Mouse (Mus musculus): ENCODE measurements at regions not wholly inside any gene's neighbourhood (a gene's known extent, or its start where the extent isn't known, plus 50 kb on each side); places are given as distances from the start of the nearest gene placed in this dataset.

GRCm38 (mm10) chr2:115172111-115172510 lies 409.4 kb upstream of the BC052040 start:
- Histone ChIP-seq H3K27me3 (ENCODE audit: control insufficient read depth in 1 of 2, insufficient read depth in 2 of 2, low read length in 2 of 2) (no peaks in the 10 kb centered on the region), H3K4me1 (ENCODE audit: control insufficient read depth in 1 of 2, insufficient read depth in 2 of 2, low read length in 2 of 2) (no peaks in the 10 kb centered on the region), H3K36me3 (ENCODE audit: control insufficient read depth in 1 of 2, insufficient read depth in 2 of 2, low read length in 2 of 2) (no peaks in the 10 kb centered on the region), H3K9me3 (replicated peaks; ENCODE audit: insufficient read depth, low read length) (no peaks in the 10 kb centered on the region), H3K4me3 (ENCODE audit: control insufficient read depth in 1 of 2, insufficient read depth in 1 of 2, low read depth in 2 of 2, low read length in 2 of 2) (no peak overlapping the region), H3K79me2 (ENCODE audit: control insufficient read depth, insufficient read depth, low read length, poor library complexity) (no peaks in the 10 kb centered on the region), H3K9ac (ENCODE audit: control insufficient read depth, low read depth, low read length, poor library complexity, severe bottlenecking) (no peak overlapping the region), H3K27ac (ENCODE audit: control insufficient read depth, low read depth, low read length) (no peak overlapping the region)
- no peak for DNase-seq (ENCODE audit: low read depth, low spot score)
- TF ChIP-seq BHLHE40 (IDR thresholded peaks at IDR 0.05; ENCODE audit: borderline replicate concordance, low read depth, low read length), result no peak
- TF ChIP-seq MAFK (IDR thresholded peaks at IDR 0.05; ENCODE audit: borderline replicate concordance, low read depth, low read length), result no peak
- no peak for TF ChIP-seq USF2 (IDR thresholded peaks at IDR 0.05; ENCODE audit: borderline replicate concordance in 1 of 2, insufficient read depth in 1 of 2, low read depth in 1 of 2, low read length in 2 of 2)
- TF ChIP-seq ZNF384 (IDR thresholded peaks at IDR 0.05; ENCODE audit: low read depth, low read length), result no peak
- TF ChIP-seq HCFC1 (IDR thresholded peaks at IDR 0.05; ENCODE audit: low read depth, low read length), result no peak
- no peak for TF ChIP-seq ZC3H11A (IDR thresholded peaks at IDR 0.05; ENCODE audit: low read depth, low read length)
- no peak for TF ChIP-seq POLR2AphosphoS2 (IDR thresholded peaks at IDR 0.05; ENCODE audit: low read length)
- TF ChIP-seq E2F4 (IDR thresholded peaks at IDR 0.05; ENCODE audit: borderline replicate concordance, low read depth, low read length), result no peak
- no peak for TF ChIP-seq TCF12 (IDR thresholded peaks at IDR 0.05; ENCODE audit: low read depth, low read length)
- no peak for TF ChIP-seq MAZ (IDR thresholded peaks at IDR 0.05; ENCODE audit: low read depth, low read length)
- TF ChIP-seq GATA1 (IDR thresholded peaks at IDR 0.05; ENCODE audit: low read depth, low read length), result no peak
- TF ChIP-seq NELFE (IDR thresholded peaks at IDR 0.05; ENCODE audit: low read depth, low read length), result no peak
- no peak for TF ChIP-seq MEF2A (IDR thresholded peaks at IDR 0.05; ENCODE audit: extremely low read depth, insufficient replicate concordance, low read depth, low read length, poor library complexity, severe bottlenecking)
- no peak for TF ChIP-seq CTCF (IDR thresholded peaks at IDR 0.05 in 2 of 3, conservative IDR thresholded peaks at IDR 0.05 in 1 of 3; ENCODE audit: control insufficient read depth in 1 of 3, insufficient read depth in 1 of 3, low read depth in 2 of 3, low read length in 3 of 3, poor library complexity in 1 of 3, severe bottlenecking in 1 of 3)

- Histone ChIP-seq H3K36me3 (ENCODE audit: control insufficient read depth in 1 of 2, insufficient read depth in 2 of 2, low read length in 2 of 2) (no peaks in the 10 kb centered on the region), H3K27ac (ENCODE audit: control insufficient read depth, low read depth, low read length) (no peak overlapping the region), H3K4me1 (ENCODE audit: control insufficient read depth in 1 of 2, insufficient read depth in 2 of 2, low read length in 2 of 2) (no peaks in the 10 kb centered on the region), H3K27me3 (ENCODE audit: control insufficient read depth in 1 of 2, insufficient read depth in 2 of 2, low read length in 2 of 2) (no peaks in the 10 kb centered on the region), H3K9ac (ENCODE audit: control insufficient read depth, low read depth, low read length, poor library complexity, severe bottlenecking) (no peak overlapping the region), H3K4me3 (ENCODE audit: control insufficient read depth in 1 of 2, insufficient read depth in 1 of 2, low read depth in 2 of 2, low read length in 2 of 2) (no peak overlapping the region), H3K79me2 (ENCODE audit: control insufficient read depth, insufficient read depth, low read length, poor library complexity) (no peaks in the 10 kb centered on the region), H3K9me3 (replicated peaks; ENCODE audit: insufficient read depth, low read length) (no peaks in the 10 kb centered on the region)
- DNase-seq (ENCODE audit: low read depth, low spot score), result no peak
- TF ChIP-seq NELFE (IDR thresholded peaks at IDR 0.05; ENCODE audit: low read depth, low read length) (no peak), MYB (IDR thresholded peaks at IDR 0.05; ENCODE audit: low read depth, low read length) (no peak), CHD1 (IDR thresholded peaks at IDR 0.05; ENCODE audit: low read depth, low read length) (no peak), USF1 (IDR thresholded peaks at IDR 0.05; ENCODE audit: low read depth, low read length) (no peak), KAT2A (conservative IDR thresholded peaks at IDR 0.05; ENCODE audit: low read depth, low read length) (no peak), ZMIZ1 (IDR thresholded peaks at IDR 0.05; ENCODE audit: low read depth, low read length) (no peak), TCF12 (IDR thresholded peaks at IDR 0.05; ENCODE audit: low read depth, low read length) (no peak), GATA1 (IDR thresholded peaks at IDR 0.05; ENCODE audit: low read depth, low read length) (no peak), ZC3H11A (IDR thresholded peaks at IDR 0.05; ENCODE audit: low read depth, low read length) (no peak), POLR2A (IDR thresholded peaks at IDR 0.05; ENCODE audit: control insufficient read depth in 1 of 2, insufficient read depth in 1 of 2, low read depth in 1 of 2, low read length in 2 of 2, poor library complexity in 1 of 2) (no peak), GABPA (IDR thresholded peaks at IDR 0.05; ENCODE audit: low read depth, low read length) (no peak), MAFK (IDR thresholded peaks at IDR 0.05; ENCODE audit: borderline replicate concordance, low read depth, low read length) (no peak), UBTF (IDR thresholded peaks at IDR 0.05; ENCODE audit: borderline replicate concordance, insufficient read depth, low read depth, low read length) (no peak), ETS1 (IDR thresholded peaks at IDR 0.05; ENCODE audit: low read depth, low read length) (no peak)
These were observed 404.4 kb upstream of the BC052040 start for GRCm38 (mm10) chr2:115177076-115177475.

All from MEL (cell line).